Mouse (Mus musculus) intestine, postnatal 0 days (tissue): ENCODE data around the gene H3f3b. TPM values are rescaled to one million over a fixed set of nuclear protein-coding genes. Genes with fewer than 3 reads are reported as not detected.

Experiments used
- ATAC-seq: fragments of 200-750 bp; cut with Nextera tagmentation; 2 replicates; pipeline ENCODE4 v1.8.0; 2017; ENCODE audit warnings: mild to moderate bottlenecking, moderate TSS enrichment, moderate library complexity
- H3K27ac ChIP-seq: fragments of 300-500 bp; sonication (generic); 2 replicates; pipeline ENCODE4 v1.5.1; 2014; ENCODE audit warnings: mild to moderate bottlenecking, low read depth, low read length, moderate library complexity
- H3K27me3 ChIP-seq: fragments of 300-500 bp; sonication (generic); replicated peaks from 2 replicates; pipeline ENCODE4 v1.6.1; 2014; ENCODE audit warnings: low read length, mixed read lengths; ENCODE audit not compliant: control insufficient read depth, insufficient read depth
- H3K36me3 ChIP-seq: fragments of 300-500 bp; sonication (generic); 2 replicates; pipeline ENCODE4 v1.6.1; 2014; ENCODE audit warnings: mild to moderate bottlenecking, moderate library complexity; ENCODE audit not compliant: control insufficient read depth, insufficient read depth
- H3K4me1 ChIP-seq: fragments of 300-500 bp; sonication (generic); replicated peaks from 2 replicates; pipeline ENCODE4 v1.6.1; 2014; ENCODE audit warnings: antibody characterized with exemption, low read length, mixed read lengths; ENCODE audit not compliant: control insufficient read depth, insufficient read depth
- H3K4me2 ChIP-seq: fragments of 300-500 bp; sonication (generic); replicated peaks from 2 replicates; pipeline ENCODE4 v1.6.1; 2014; ENCODE audit warnings: low read depth, mild to moderate bottlenecking, moderate library complexity
- H3K4me3 ChIP-seq: fragments of 300-500 bp; sonication (generic); 2 replicates; pipeline ENCODE4 v1.5.1; 2014; ENCODE audit warnings: low read depth, low read length
- H3K9ac ChIP-seq: fragments of 300-500 bp; sonication (generic); 2 replicates; pipeline ENCODE4 v1.6.1; 2014; ENCODE audit warnings: mild to moderate bottlenecking, low read depth, low read length
- H3K9me3 ChIP-seq: fragments of 300-500 bp; sonication (generic); 2 replicates; pipeline ENCODE4 v1.6.1; 2016; ENCODE audit warnings: mixed run types; ENCODE audit not compliant: control insufficient read depth
- CTCF ChIP-seq: sonication (generic); IDR thresholded peaks from 2 replicates; pipeline ENCODE4 v1.5.1; 2016; ENCODE audit warnings: low read depth, mild to moderate bottlenecking, control low read depth, antibody characterized with exemption, moderate library complexity
- WGBS: fragments of 180-500 bp; shearing (Covaris S2); extraction: QIAGEN DNeasy Blood & Tissue Kit; methylation state at CpG from one replicate; pipeline ENCODE4 v1.1.7; 2014; 5-methylcytosine and 5-hydroxymethylcytosine counted together
- polyA plus RNA-seq: library from polyadenylated mRNA; unstranded; fragments of >200 nt; fragmentation: Nextera tagmentation; extraction: Ambion mirVana; gene quantifications from 2 replicates; pipeline ENCODE4 v1.2.1, GENCODE M21; 2015

The H3f3b gene
- polyA plus RNA-seq, 1 experiment from 2014 or later, result 1,144 TPM

- no peak overlapping the region for H3K4me2 ChIP-seq
- 72% methylated on average over 10 of the region's 10 CpGs for WGBS
- no peak for TF ChIP-seq CTCF
- peaks cover 6% of the 10 kb centered on the region; the same call in 1 of the 2 replicates for H3K4me1 ChIP-seq
- peaks cover 11% of the 10 kb centered on the region; the same call in 1 of the 2 replicates for H3K36me3 ChIP-seq
- ATAC-seq, result no peak
- H3K9me3 ChIP-seq, result no peaks in the 10 kb centered on the region
- no peaks in the 10 kb centered on the region for H3K27me3 ChIP-seq
- no peak overlapping the region for H3K4me3 ChIP-seq
- H3K9ac ChIP-seq, result no peak overlapping the region
- no peak overlapping the region for H3K27ac ChIP-seq
Observed at GRCm38 (mm10) chr11:116000607-116001006, 27.2 kb downstream of the H3f3b start.

- 17% methylated on average over 14 of the region's 14 CpGs for WGBS
- Histone ChIP-seq H3K4me1 (no peaks in the 10 kb centered on the region), H3K27me3 (no peaks in the 10 kb centered on the region), H3K9me3 (no peaks in the 10 kb centered on the region), H3K27ac (no peak overlapping the region), H3K4me2 (no peak overlapping the region), H3K9ac (no peak overlapping the region), H3K4me3 (no peak overlapping the region), H3K36me3 (peaks cover 11% of the 10 kb centered on the region; the same call in 1 of the 2 replicates)
- ATAC-seq, result no peak
- peak; percentile 78 for TF ChIP-seq CTCF
Observed at GRCm38 (mm10) chr11:115999538-116000143, 28.1 kb downstream of the H3f3b start.

- WGBS, result 62% methylated on average over 7 of the region's 7 CpGs
- H3K4me1 ChIP-seq, result no peaks in the 10 kb centered on the region
- H3K9me3 ChIP-seq, result no peaks in the 10 kb centered on the region
- no peaks in the 10 kb centered on the region for H3K27me3 ChIP-seq
- no peak overlapping the region for H3K27ac ChIP-seq
- no peak overlapping the region for H3K9ac ChIP-seq
- no peak for ATAC-seq
- no peak overlapping the region for H3K4me2 ChIP-seq
- no peak for TF ChIP-seq CTCF
- no peak overlapping the region for H3K4me3 ChIP-seq
- H3K36me3 ChIP-seq, result peaks cover 11% of the 10 kb centered on the region; the same call in 1 of the 2 replicates
Observed at GRCm38 (mm10) chr11:115999027-115999426, 28.7 kb downstream of the H3f3b start.

GRCm38 (mm10) chr11:115997662-115998061, 30.1 kb downstream of the H3f3b start:
- Histone ChIP-seq H3K27me3 (no peaks in the 10 kb centered on the region), H3K27ac (no peak overlapping the region), H3K9me3 (no peaks in the 10 kb centered on the region), H3K4me2 (no peak overlapping the region), H3K4me1 (no peaks in the 10 kb centered on the region), H3K36me3 (peaks cover 18% of the 10 kb centered on the region; the same call in 1 of the 2 replicates), H3K4me3 (no peak overlapping the region), H3K9ac (no peak overlapping the region)
- no peak for ATAC-seq
- 75% methylated on average over 5 of the region's 5 CpGs for WGBS
- no peak for TF ChIP-seq CTCF

- Histone ChIP-seq H3K9me3 (no peaks in the 10 kb centered on the region), H3K27ac (no peak overlapping the region), H3K4me2 (no peak overlapping the region), H3K4me1 (no peaks in the 10 kb centered on the region), H3K4me3 (no peak overlapping the region), H3K9ac (no peak overlapping the region), H3K36me3 (peaks cover 21% of the 10 kb centered on the region; the same call in 1 of the 2 replicates), H3K27me3 (no peaks in the 10 kb centered on the region)
- no peak for TF ChIP-seq CTCF
- WGBS, result 77% methylated on average over 4 of the region's 4 CpGs
- no peak for ATAC-seq
Observed at GRCm38 (mm10) chr11:115997047-115997446, 30.7 kb downstream of the H3f3b start.

- no peaks in the 10 kb centered on the region for H3K9me3 ChIP-seq
- H3K36me3 ChIP-seq, result peaks cover 24% of the 10 kb centered on the region; the same call in 1 of the 2 replicates
- H3K27me3 ChIP-seq, result no peaks in the 10 kb centered on the region
- WGBS, result 84% methylated on average over 3 of the region's 3 CpGs
- H3K9ac ChIP-seq, result no peak overlapping the region
- no peak for TF ChIP-seq CTCF
- no peaks in the 10 kb centered on the region for H3K4me1 ChIP-seq
- no peak for ATAC-seq
- H3K4me3 ChIP-seq, result no peak overlapping the region
- no peak overlapping the region for H3K4me2 ChIP-seq
- no peak overlapping the region for H3K27ac ChIP-seq
Observed at GRCm38 (mm10) chr11:115995256-115995655, 32.5 kb downstream of the H3f3b start.
